Mouse (Mus musculus) CH12.LX (cell line): ENCODE measurements around the gene Igfbp5.

Experiments
- BHLHE40 ChIP-seq: IDR thresholded peaks from 2 replicates; pipeline ENCODE4 v1.6.1; 2011; ENCODE audit warnings: mild to moderate bottlenecking, low read depth, low read length, improper control_type of control experiment
- CTCF ChIP-seq, 2 experiments: IDR thresholded peaks in 1 of 2; conservative IDR thresholded peaks in 1 of 2; 2 replicates each; pipeline ENCODE4 v1.5.1; 2011 to 2012; ENCODE audit warnings: low read depth in 2 of 2, low read length in 2 of 2, improper control_type of control experiment in 1 of 2, inconsistent platforms in 1 of 2, mild to moderate bottlenecking in 1 of 2, moderate library complexity in 1 of 2
- HCFC1 ChIP-seq: IDR thresholded peaks from 2 replicates; pipeline ENCODE4 v1.6.1; 2012; ENCODE audit warnings: low read depth, mild to moderate bottlenecking, inconsistent platforms, low read length, improper control_type of control experiment
- MAFK ChIP-seq: IDR thresholded peaks from 2 replicates; pipeline ENCODE4 v1.6.1; 2011; ENCODE audit warnings: low read length, improper control_type of control experiment; ENCODE audit not compliant: insufficient replicate concordance
- MAX ChIP-seq: IDR thresholded peaks from 2 replicates; pipeline ENCODE4 v1.6.1; 2011; ENCODE audit warnings: low read length, improper control_type of control experiment
- POLR2A ChIP-seq: IDR thresholded peaks from 2 replicates; pipeline ENCODE4 v1.6.1; 2011; ENCODE audit warnings: low read depth, mild to moderate bottlenecking, improper control_type of control experiment, low read length
- SMC3 ChIP-seq: IDR thresholded peaks from 2 replicates; pipeline ENCODE4 v1.6.1; 2011; ENCODE audit warnings: low read depth, low read length, improper control_type of control experiment
- USF2 ChIP-seq: conservative IDR thresholded peaks from 2 replicates; pipeline ENCODE4 v1.6.1; 2011; ENCODE audit warnings: low read depth, low read length, improper control_type of control experiment
- ZKSCAN1 ChIP-seq: IDR thresholded peaks from 2 replicates; pipeline ENCODE4 v1.6.1; 2012; ENCODE audit warnings: low read depth, inconsistent platforms, low read length, improper control_type of control experiment, borderline replicate concordance
- ZNF384 ChIP-seq: IDR thresholded peaks from 2 replicates; pipeline ENCODE4 v1.6.1; 2012; ENCODE audit warnings: low read depth, low read length, improper control_type of control experiment, inconsistent platforms

DNA sequence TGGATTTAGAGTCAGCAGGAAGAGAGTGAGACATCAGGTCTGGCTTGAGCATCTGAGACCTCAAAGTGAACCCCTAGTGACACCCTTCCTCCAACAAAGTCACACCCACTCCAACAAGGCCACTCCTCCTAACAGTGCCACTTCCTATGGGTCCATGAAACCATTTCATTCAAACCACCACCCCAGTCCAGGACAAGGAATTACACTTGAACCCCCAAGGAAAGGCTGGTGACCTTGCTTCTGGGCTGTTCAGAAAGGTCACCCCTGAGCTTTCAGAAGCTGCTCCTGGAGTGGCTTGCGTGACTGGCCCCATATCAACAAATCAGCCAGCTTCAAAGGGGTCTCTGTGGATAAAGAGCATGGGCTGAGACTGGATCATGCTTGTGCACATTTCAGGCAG, 20.9 kb downstream of the Igfbp5 start:
- TF ChIP-seq CTCF (conservative IDR thresholded peaks at IDR 0.05 in 1 of 2, IDR thresholded peaks at IDR 0.05 in 1 of 2; ENCODE audit: low read depth in 2 of 2, low read length in 2 of 2) (no peak), BHLHE40 (no peak), HCFC1 (no peak), POLR2A (no peak), MAFK (no peak), ZNF384 (no peak), ZKSCAN1 (no peak), SMC3 (no peak), MAX (no peak), USF2 (no peak)
